Mouse (Mus musculus): ENCODE results near the gene Tcap. TPM values are rescaled to one million over a fixed set of nuclear protein-coding genes. Genes with fewer than 3 reads are reported as not detected.

Tcap gene
- polyA plus RNA-seq (2014; fragmentation: Illumina TruSeq; extraction: RNeasy Lipid Tissue Mini Kit (QIAGEN cat#74804); ENCODE audit: low read depth, low replicate concordance) = not detected

GRCm38 (mm10) chr11:98383261-98384030 lies at the start of gene Tcap:
Gene Tcap, plus strand, starts transcription at chr11:98383811.

GRCm38 (mm10) chr11:98348083-98348961 lies 35.3 kb upstream of the Tcap start, which contains the start of gene Ppp1r1b:
Gene Ppp1r1b, plus strand, starts transcription at chr11:98348404.

GRCm38 (mm10) chr11:98358161-98359083 lies 25.2 kb upstream of the Tcap start, which contains the start of gene Stard3:
Gene Stard3, plus strand, starts transcription at chr11:98358368.

GRCm38 (mm10) chr11:98385638-98386585 lies 2.3 kb downstream of the Tcap start, which contains the start of gene Pnmt:
Gene Pnmt, plus strand, starts transcription at chr11:98386450.

GRCm38 (mm10) chr11:98400161-98400726 lies 16.6 kb downstream of the Tcap start, which contains the start of gene Pgap3:
Gene Pgap3, minus strand, starts transcription at chr11:98400490.

GRCm38 (mm10) chr11:98412273-98412796 lies 28.7 kb downstream of the Tcap start, which contains the start of gene Erbb2:
Gene Erbb2, plus strand, starts transcription at chr11:98412470.

Other genes starting within 250 kb of the Tcap start
- 31.4 TPM for gene Fbxl20, start 233.4 kb upstream of the Tcap start, polyA plus RNA-seq (2014; fragmentation: Illumina TruSeq; extraction: RNeasy Lipid Tissue Mini Kit (QIAGEN cat#74804); ENCODE audit: low read depth, low replicate concordance)
- gene Med1, start 190.5 kb upstream of the Tcap start, polyA plus RNA-seq (2014; fragmentation: Illumina TruSeq; extraction: RNeasy Lipid Tissue Mini Kit (QIAGEN cat#74804); ENCODE audit: low read depth, low replicate concordance) = 44.7 TPM
- gene Cdk12, start 180.8 kb upstream of the Tcap start, polyA plus RNA-seq (2014; fragmentation: Illumina TruSeq; extraction: RNeasy Lipid Tissue Mini Kit (QIAGEN cat#74804); ENCODE audit: low read depth, low replicate concordance) = 49.4 TPM
- not detected for gene Neurod2, start 54.2 kb upstream of the Tcap start, polyA plus RNA-seq (2014; fragmentation: Illumina TruSeq; extraction: RNeasy Lipid Tissue Mini Kit (QIAGEN cat#74804); ENCODE audit: low read depth, low replicate concordance)
- 36.0 TPM for gene Ppp1r1b, start 35.4 kb upstream of the Tcap start, polyA plus RNA-seq (2014; fragmentation: Illumina TruSeq; extraction: RNeasy Lipid Tissue Mini Kit (QIAGEN cat#74804); ENCODE audit: low read depth, low replicate concordance)
- gene Stard3, start 25.4 kb upstream of the Tcap start, polyA plus RNA-seq (2014; fragmentation: Illumina TruSeq; extraction: RNeasy Lipid Tissue Mini Kit (QIAGEN cat#74804); ENCODE audit: low read depth, low replicate concordance) = 1.6 TPM
- gene Pnmt, start 2.6 kb downstream of the Tcap start, polyA plus RNA-seq (2014; fragmentation: Illumina TruSeq; extraction: RNeasy Lipid Tissue Mini Kit (QIAGEN cat#74804); ENCODE audit: low read depth, low replicate concordance) = not detected
- 0.35 TPM for gene Pgap3, start 16.7 kb downstream of the Tcap start, polyA plus RNA-seq (2014; fragmentation: Illumina TruSeq; extraction: RNeasy Lipid Tissue Mini Kit (QIAGEN cat#74804); ENCODE audit: low read depth, low replicate concordance)
- 5.8 TPM for gene Erbb2, start 28.7 kb downstream of the Tcap start, polyA plus RNA-seq (2014; fragmentation: Illumina TruSeq; extraction: RNeasy Lipid Tissue Mini Kit (QIAGEN cat#74804); ENCODE audit: low read depth, low replicate concordance)
- 57.1 TPM for gene Mien1, start 55.2 kb downstream of the Tcap start, polyA plus RNA-seq (2014; fragmentation: Illumina TruSeq; extraction: RNeasy Lipid Tissue Mini Kit (QIAGEN cat#74804); ENCODE audit: low read depth, low replicate concordance)
- 8.2 TPM for gene Grb7, start 62.6 kb downstream of the Tcap start, polyA plus RNA-seq (2014; fragmentation: Illumina TruSeq; extraction: RNeasy Lipid Tissue Mini Kit (QIAGEN cat#74804); ENCODE audit: low read depth, low replicate concordance)
- gene Ikzf3, start 162.2 kb downstream of the Tcap start, polyA plus RNA-seq (2014; fragmentation: Illumina TruSeq; extraction: RNeasy Lipid Tissue Mini Kit (QIAGEN cat#74804); ENCODE audit: low read depth, low replicate concordance) = 6.2 TPM
- 0.91 TPM for gene Zpbp2, start 167.3 kb downstream of the Tcap start, polyA plus RNA-seq (2014; fragmentation: Illumina TruSeq; extraction: RNeasy Lipid Tissue Mini Kit (QIAGEN cat#74804); ENCODE audit: low read depth, low replicate concordance)
- gene Ormdl3, start 203.6 kb downstream of the Tcap start, polyA plus RNA-seq (2014; fragmentation: Illumina TruSeq; extraction: RNeasy Lipid Tissue Mini Kit (QIAGEN cat#74804); ENCODE audit: low read depth, low replicate concordance) = 2.4 TPM
- not detected for gene Lrrc3c, start 214.5 kb downstream of the Tcap start, polyA plus RNA-seq (2014; fragmentation: Illumina TruSeq; extraction: RNeasy Lipid Tissue Mini Kit (QIAGEN cat#74804); ENCODE audit: low read depth, low replicate concordance)
- not detected for gene Gm12355, start 241.8 kb downstream of the Tcap start, polyA plus RNA-seq (2014; fragmentation: Illumina TruSeq; extraction: RNeasy Lipid Tissue Mini Kit (QIAGEN cat#74804); ENCODE audit: low read depth, low replicate concordance)
- not detected for gene Gsdma3, start 242.5 kb downstream of the Tcap start, polyA plus RNA-seq (2014; fragmentation: Illumina TruSeq; extraction: RNeasy Lipid Tissue Mini Kit (QIAGEN cat#74804); ENCODE audit: low read depth, low replicate concordance)